35 mouse cellular contexts compared by ENCODE assay signal in genomic region chr2:109816993-109817392, GRCm38 (mm10).
"Had no signal": no experiment of that assay in that cellular context is flagged by ENCODE, and none has a peak within 500 bp of the region (broad histone marks: within the 10 kb centered on the region; RNA-seq: fewer than 3 reads in every experiment).

No protein-coding gene starts in this region.

- DNase-seq: heart, postnatal 10 days; heart, postnatal 14 days; heart, postnatal 36 days; heart, postnatal 4 days; kidney, adult 11 months; kidney, adult 18-20 months; kidney, adult 2 months; kidney, adult 8-10 months; kidney, adult 9 months; kidney, postnatal 10 days; kidney, postnatal 14 days; kidney, postnatal 25 days; kidney, postnatal 36 days; kidney, postnatal 4 days; layer of hippocampus, adult 9-11 months; layer of hippocampus, postnatal 36 days had no signal

- H3K4me3 ChIP-seq: heart, embryonic 10.5 days; heart, embryonic 12.5 days; heart, embryonic 13.5 days; heart, embryonic 15.5 days; hindbrain, embryonic 10.5 days; hindbrain, embryonic 12.5 days; hindbrain, embryonic 13.5 days; hindbrain, embryonic 15.5 days; intestine, embryonic 15.5 days; kidney, embryonic 15.5 days; layer of hippocampus, adult 2 months had no signal

- H3K27ac ChIP-seq: heart, embryonic 10.5 days; heart, embryonic 13.5 days; heart, embryonic 15.5 days; hindbrain, embryonic 12.5 days; hindbrain, embryonic 13.5 days; hindbrain, embryonic 14.5 days; hindbrain, embryonic 15.5 days; hindbrain, postnatal 0 days; intestine, embryonic 15.5 days; kidney, embryonic 15.5 days; kidney, postnatal 0 days had no signal

- H3K4me1 ChIP-seq: heart, embryonic 10.5 days; heart, embryonic 12.5 days; heart, embryonic 13.5 days; heart, embryonic 15.5 days; hindbrain, embryonic 12.5 days; hindbrain, embryonic 13.5 days; hindbrain, embryonic 15.5 days; intestine, embryonic 15.5 days; kidney, embryonic 15.5 days had no signal

- ATAC-seq: hindbrain, embryonic 16.5 days; hindbrain, postnatal 0 days; inflammation-experienced regulatory T-cells, adult 6 months; intestine, embryonic 15.5 days; intestine, embryonic 16.5 days; intestine, postnatal 0 days had no signal

- H3K4me2 ChIP-seq: heart, embryonic 11.5 days; heart, embryonic 12.5 days; heart, embryonic 13.5 days; heart, embryonic 15.5 days; hindbrain, embryonic 12.5 days; hindbrain, embryonic 13.5 days; hindbrain, embryonic 14.5 days; hindbrain, embryonic 15.5 days; intestine, embryonic 15.5 days; kidney, embryonic 15.5 days had no signal

- H3K9ac ChIP-seq: heart, embryonic 12.5 days; heart, embryonic 13.5 days; heart, embryonic 15.5 days; hindbrain, embryonic 12.5 days; hindbrain, embryonic 13.5 days; hindbrain, embryonic 14.5 days; hindbrain, embryonic 15.5 days; intestine, embryonic 15.5 days; kidney, embryonic 15.5 days had no signal

- H3K9me3 ChIP-seq: heart, embryonic 10.5 days; heart, embryonic 12.5 days; heart, embryonic 13.5 days; heart, embryonic 15.5 days; hindbrain, embryonic 10.5 days; hindbrain, embryonic 12.5 days; hindbrain, embryonic 13.5 days; hindbrain, embryonic 15.5 days; intestine, embryonic 15.5 days; kidney, embryonic 15.5 days had no signal

- H3K27me3 ChIP-seq: heart, embryonic 12.5 days; heart, embryonic 13.5 days; heart, embryonic 15.5 days; hindbrain, embryonic 12.5 days; hindbrain, embryonic 13.5 days; hindbrain, embryonic 15.5 days; intestine, embryonic 15.5 days; kidney, embryonic 15.5 days had no signal

- H3K36me3 ChIP-seq: heart, embryonic 10.5 days; heart, embryonic 12.5 days; heart, embryonic 13.5 days; heart, embryonic 15.5 days; hindbrain, embryonic 10.5 days; hindbrain, embryonic 12.5 days; hindbrain, embryonic 13.5 days; hindbrain, embryonic 15.5 days; intestine, embryonic 15.5 days; kidney, embryonic 15.5 days had no signal
